Mouse (Mus musculus) left cerebral cortex, postnatal 4 days (tissue): ENCODE results near the gene Mafk. TPM values are rescaled to one million over a fixed set of nuclear protein-coding genes. Genes with fewer than 3 reads are reported as not detected.

Experiments used
- microRNA-seq: library from miRNA; unstranded; fragments of <30 nt; microRNA quantifications from one replicate; pipeline ENCODE4 v1.2.0, GENCODE M21; 2022
- total RNA-seq, 2 experiments: library from RNA; stranded (reverse); gene quantifications; 2 replicates each; pipeline ENCODE4 v1.2.3; 2021

Mafk gene
- total RNA-seq, 2 experiments from 2014 or later: 8.4 to 11.1 TPM

Small RNAs within 50 kb of the gene (microRNA-seq; reads per million reads assigned to microRNA genes)
- 0.90 reads per million for gene Mir7037

Other genes with a start within 250 kb of the Mafk start
- gene Uncx, start 248.0 kb upstream of the Mafk start, total RNA-seq: under 1 TPM in 1 of 2 experiments, not detected in 1; 0.64 TPM
- 10 to 100 TPM; 11.4 to 11.5 TPM for gene Micall2, start 55.2 kb upstream of the Mafk start, total RNA-seq
- 100 to 1,000 TPM in 1 of 2 experiments, 10 to 100 TPM in 1; 93.1 to 108 TPM for gene Ints1, start 15.8 kb upstream of the Mafk start, total RNA-seq
- gene Tmem184a, start 28.4 kb downstream of the Mafk start, total RNA-seq: under 1 TPM; 0.08 to 0.54 TPM
- gene Gm26938, start 34.9 kb downstream of the Mafk start, total RNA-seq: not detected
- 10 to 100 TPM; 26.0 to 27.4 TPM for gene Psmg3, start 35.4 kb downstream of the Mafk start, total RNA-seq
- 10 to 100 TPM; 33.5 to 37.2 TPM for gene Elfn1, start 116.4 kb downstream of the Mafk start, total RNA-seq